Mouse (Mus musculus) CH12.LX (cell line): ENCODE results near the gene Rab4b.

Experiments
- BHLHE40 ChIP-seq: IDR thresholded peaks from 2 replicates; pipeline ENCODE4 v1.6.1; 2011; ENCODE audit warnings: mild to moderate bottlenecking, low read depth, low read length, improper control_type of control experiment
- CTCF ChIP-seq, 2 experiments: IDR thresholded peaks in 1 of 2; conservative IDR thresholded peaks in 1 of 2; 2 replicates each; pipeline ENCODE4 v1.5.1; 2011 to 2012; ENCODE audit warnings: low read depth in 2 of 2, low read length in 2 of 2, improper control_type of control experiment in 1 of 2, inconsistent platforms in 1 of 2, mild to moderate bottlenecking in 1 of 2, moderate library complexity in 1 of 2
- ELF1 ChIP-seq: IDR thresholded peaks from 2 replicates; pipeline ENCODE4 v1.6.1; 2014; ENCODE audit warnings: low read depth, mild to moderate bottlenecking, inconsistent platforms, low read length, improper control_type of control experiment
- MEF2A ChIP-seq: IDR thresholded peaks from 2 replicates; pipeline ENCODE4 v1.6.1; 2014; ENCODE audit warnings: low read depth, mild to moderate bottlenecking, inconsistent platforms, low read length, improper control_type of control experiment, borderline replicate concordance
- POLR2A ChIP-seq: IDR thresholded peaks from 2 replicates; pipeline ENCODE4 v1.6.1; 2011; ENCODE audit warnings: low read depth, mild to moderate bottlenecking, improper control_type of control experiment, low read length
- POLR2AphosphoS2 ChIP-seq: IDR thresholded peaks from 2 replicates; pipeline ENCODE4 v1.6.1; 2011; ENCODE audit warnings: low read depth, low read length, improper control_type of control experiment
- SIN3A ChIP-seq: IDR thresholded peaks from 2 replicates; pipeline ENCODE4 v1.6.1; 2012; ENCODE audit warnings: low read length, improper control_type of control experiment, inconsistent platforms
- UBTF ChIP-seq: IDR thresholded peaks from 2 replicates; pipeline ENCODE4 v1.6.1; 2012; ENCODE audit warnings: low read depth, mild to moderate bottlenecking, inconsistent platforms, low read length, improper control_type of control experiment, moderate library complexity
- USF1 ChIP-seq: IDR thresholded peaks from 2 replicates; pipeline ENCODE4 v1.6.1; 2014; ENCODE audit warnings: low read depth, mild to moderate bottlenecking, inconsistent platforms, low read length, improper control_type of control experiment
- USF2 ChIP-seq: conservative IDR thresholded peaks from 2 replicates; pipeline ENCODE4 v1.6.1; 2011; ENCODE audit warnings: low read depth, low read length, improper control_type of control experiment

DNA sequence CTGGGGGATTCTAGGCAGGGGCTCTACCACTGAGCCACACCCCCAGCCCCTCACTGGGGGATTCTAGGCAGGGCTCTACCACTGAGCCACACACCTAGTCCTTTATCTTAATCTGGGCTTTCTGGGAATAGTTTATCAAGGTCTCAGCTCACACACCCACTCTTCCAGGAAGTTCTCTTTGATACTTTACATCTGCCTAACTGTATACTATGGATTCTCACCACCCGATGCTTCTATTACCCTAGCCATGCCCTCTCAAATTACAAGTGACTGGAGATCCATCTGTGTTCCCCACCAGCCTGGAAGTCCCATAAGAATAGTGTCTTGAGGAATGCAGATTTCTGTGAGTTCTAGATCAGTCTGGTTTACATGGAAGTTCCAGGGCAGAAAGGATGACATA, 43.8 kb upstream of the Rab4b start:
- TF ChIP-seq POLR2A = no peak
- TF ChIP-seq UBTF = no peak
- no peak for TF ChIP-seq SIN3A
- TF ChIP-seq ELF1 = no peak
- no peak for TF ChIP-seq USF1
- no peak for TF ChIP-seq MEF2A
- no peak for TF ChIP-seq CTCF (conservative IDR thresholded peaks at IDR 0.05 in 1 of 2, IDR thresholded peaks at IDR 0.05 in 1 of 2; ENCODE audit: low read depth in 2 of 2, low read length in 2 of 2)
- TF ChIP-seq BHLHE40 = no peak
- TF ChIP-seq USF2 = no peak
- TF ChIP-seq POLR2AphosphoS2 = no peak
